Mouse (Mus musculus) heart, embryonic 15.5 days (tissue): ENCODE results near the gene Coq6. TPM values are rescaled to one million over a fixed set of nuclear protein-coding genes. Genes with fewer than 3 reads are reported as not detected.

ENCODE experiments used
- ATAC-seq: fragments of 200-750 bp; cut with Nextera tagmentation; replicated peaks from 2 replicates; pipeline ENCODE4 v1.8.0; 2017; ENCODE audit warnings: low read depth, moderate TSS enrichment; ENCODE audit not compliant: insufficient number of reproducible peaks, insufficient read depth, low FRiP score
- H3K27ac ChIP-seq: fragments of 300-500 bp; sonication (generic); 2 replicates; pipeline ENCODE4 v1.5.1; 2015; ENCODE audit warnings: mild to moderate bottlenecking, inconsistent platforms
- H3K27me3 ChIP-seq: fragments of 300-500 bp; sonication (generic); 2 replicates; pipeline ENCODE4 v1.6.1; 2015; ENCODE audit warnings: inconsistent platforms
- H3K36me3 ChIP-seq: fragments of 300-500 bp; sonication (generic); 2 replicates; pipeline ENCODE4 v1.6.1; 2015; ENCODE audit warnings: mild to moderate bottlenecking, inconsistent platforms
- H3K4me1 ChIP-seq: fragments of 300-500 bp; sonication (generic); replicated peaks from 2 replicates; pipeline ENCODE4 v1.6.1; 2015; ENCODE audit warnings: inconsistent platforms
- H3K4me2 ChIP-seq: fragments of 300-500 bp; sonication (generic); 2 replicates; pipeline ENCODE4 v1.6.1; 2015; ENCODE audit warnings: inconsistent platforms, mild to moderate bottlenecking, moderate library complexity
- H3K4me3 ChIP-seq: fragments of 300-500 bp; sonication (generic); 2 replicates; pipeline ENCODE4 v1.5.1; 2015; ENCODE audit warnings: mild to moderate bottlenecking, inconsistent platforms
- H3K9ac ChIP-seq: fragments of 300-500 bp; sonication (generic); 2 replicates; pipeline ENCODE4 v1.6.1; 2015; ENCODE audit warnings: mild to moderate bottlenecking, inconsistent platforms
- H3K9me3 ChIP-seq: fragments of 300-500 bp; sonication (generic); replicated peaks from 2 replicates; pipeline ENCODE4 v1.6.1; 2016; ENCODE audit warnings: inconsistent platforms
- WGBS: fragments of 180-500 bp; shearing (Covaris S2); methylation state at CpG from one replicate; pipeline ENCODE4 v1.1.7; 2015; ENCODE audit warnings: mixed read lengths; 5-methylcytosine and 5-hydroxymethylcytosine counted together
- polyA plus RNA-seq: library from polyadenylated mRNA; unstranded; fragments of >200 nt; fragmentation: Nextera tagmentation; extraction: Ambion mirVana; gene quantifications from 2 replicates; pipeline ENCODE4 v1.2.1, GENCODE M21; 2015

Gene Coq6
- polyA plus RNA-seq, 1 experiment from 2014 or later = 73.7 TPM

DNA sequence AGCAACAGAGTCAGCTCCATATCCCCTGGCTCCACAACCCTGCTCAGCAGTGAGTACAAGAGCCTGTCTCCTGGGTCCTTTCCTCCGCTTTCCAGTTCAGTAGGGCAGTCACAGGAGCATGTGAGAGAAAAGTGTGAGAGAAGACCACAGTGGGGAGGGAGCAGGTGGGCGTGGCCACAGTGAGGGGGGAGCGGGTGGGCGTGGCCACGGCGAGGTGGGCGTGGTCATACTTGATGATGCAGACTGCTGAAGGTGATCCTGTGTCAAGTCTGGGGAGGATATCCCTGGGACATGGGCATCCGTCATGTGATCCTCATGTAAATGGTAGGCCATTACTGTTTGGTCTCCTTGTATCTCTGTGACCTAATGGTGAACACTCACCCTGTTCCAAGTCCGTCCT is 5.5 kb downstream of the Coq6 start:
- Histone ChIP-seq H3K27me3 (no peaks in the 10 kb centered on the region), H3K9me3 (no peaks in the 10 kb centered on the region), H3K4me3 (no peak overlapping the region), H3K36me3 (peaks cover 53% of the 10 kb centered on the region), H3K4me2 (no peak overlapping the region), H3K27ac (no peak overlapping the region), H3K9ac (no peak overlapping the region), H3K4me1 (peaks cover 20% of the 10 kb centered on the region)
- ATAC-seq = no peak
- WGBS = 64% methylated on average over 9 of the region's 9 CpGs

GRCm38 (mm10) chr12:84371647-84372046 is 10.2 kb downstream of the Coq6 start:
- peaks cover 19% of the 10 kb centered on the region for H3K4me1 ChIP-seq
- H3K27me3 ChIP-seq = no peaks in the 10 kb centered on the region
- H3K4me2 ChIP-seq = no peak overlapping the region
- no peak overlapping the region for H3K9ac ChIP-seq
- no peak overlapping the region for H3K27ac ChIP-seq
- no peaks in the 10 kb centered on the region for H3K9me3 ChIP-seq
- no peak overlapping the region for H3K4me3 ChIP-seq
- 79% methylated on average over 5 of the region's 5 CpGs for WGBS
- ATAC-seq = no peak
- H3K36me3 ChIP-seq = peaks cover 76% of the 10 kb centered on the region

DNA sequence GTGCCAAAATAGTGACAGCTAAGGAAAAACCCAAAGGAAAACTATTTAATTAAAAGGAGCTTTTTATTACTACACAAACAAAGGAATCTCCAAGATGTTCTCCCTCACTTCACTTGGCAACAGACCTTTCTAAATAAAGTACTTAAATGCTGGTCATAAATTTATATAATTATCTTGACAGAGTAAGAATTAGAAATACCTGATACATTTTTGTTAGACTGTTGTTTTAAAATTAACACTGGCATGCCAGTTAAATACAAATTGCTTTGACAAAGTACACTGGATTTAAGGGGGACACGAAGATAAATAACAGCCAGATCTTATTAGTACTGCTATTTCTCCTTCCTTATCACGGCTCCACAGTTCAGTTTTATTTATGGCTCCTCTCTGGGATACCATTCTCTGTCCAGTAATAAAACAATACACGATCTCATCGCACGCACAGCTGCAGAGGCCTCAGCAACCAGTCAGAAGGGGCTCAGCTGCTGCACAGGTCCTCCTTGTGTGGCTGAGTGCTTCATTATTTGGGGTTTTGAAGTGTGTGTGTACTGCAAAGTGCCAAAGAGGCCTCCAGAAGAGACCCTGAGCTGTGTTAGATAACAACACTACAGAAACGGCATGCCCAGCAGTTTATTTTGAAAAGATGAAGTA is 12.5 kb downstream of the Coq6 start:
- 41% methylated on average over 6 of the region's 6 CpGs for WGBS
- H3K4me2 ChIP-seq = no peak overlapping the region
- no peaks in the 10 kb centered on the region for H3K9me3 ChIP-seq
- H3K27me3 ChIP-seq = no peaks in the 10 kb centered on the region
- peak overlapping the region; percentile 82 for H3K27ac ChIP-seq
- H3K4me3 ChIP-seq = no peak overlapping the region
- H3K4me1 ChIP-seq = peaks cover 19% of the 10 kb centered on the region
- no peak overlapping the region for H3K9ac ChIP-seq
- peak; percentile 58; the same call in 1 of the 2 replicates for ATAC-seq
- peaks cover 72% of the 10 kb centered on the region for H3K36me3 ChIP-seq

- Histone ChIP-seq H3K9me3 (no peaks in the 10 kb centered on the region), H3K4me3 (peak overlapping the region; percentile 33), H3K27ac (peak overlapping the region; percentile 81), H3K9ac (no peak overlapping the region), H3K4me2 (peak overlapping the region; percentile 39), H3K27me3 (no peaks in the 10 kb centered on the region), H3K4me1 (peaks cover 41% of the 10 kb centered on the region), H3K36me3 (peaks cover 16% of the 10 kb centered on the region; the same call in 1 of the 2 replicates)
- peak; percentile 62 for ATAC-seq
- WGBS = 55% methylated on average over 4 of the region's 4 CpGs
Measured at GRCm38 (mm10) chr12:84382369-84382768, 20.9 kb downstream of the Coq6 start.

DNA sequence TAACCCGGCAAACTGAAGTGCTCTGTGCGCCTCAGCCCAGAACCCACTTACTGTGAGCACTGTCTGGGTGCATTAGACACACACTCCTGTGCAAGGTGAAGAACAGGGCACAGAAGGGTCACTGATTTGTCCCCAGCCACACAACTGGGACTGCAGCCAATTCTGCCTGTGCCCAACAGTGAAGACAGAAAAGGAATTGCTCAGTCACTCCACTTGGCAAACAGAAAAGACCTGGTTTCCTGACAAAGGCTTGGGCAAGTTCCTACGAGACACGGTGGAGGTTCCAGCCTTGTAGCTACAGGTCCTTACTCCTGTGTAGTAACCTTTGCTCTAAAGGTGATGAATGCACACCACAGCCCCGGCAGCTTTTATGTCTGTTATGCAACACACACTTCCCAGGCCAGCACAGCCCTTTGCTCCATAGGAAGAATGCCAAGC is 23.2 kb downstream of the Coq6 start:
- no peaks in the 10 kb centered on the region for H3K9me3 ChIP-seq
- H3K4me3 ChIP-seq = no peak overlapping the region
- WGBS = 32% methylated on average over 5 of the region's 5 CpGs
- H3K27ac ChIP-seq = peak overlapping the region; percentile 90
- H3K27me3 ChIP-seq = no peaks in the 10 kb centered on the region
- H3K36me3 ChIP-seq = peaks cover under 1% of the 10 kb centered on the region; the same call in 1 of the 2 replicates
- no peak overlapping the region for H3K9ac ChIP-seq
- H3K4me2 ChIP-seq = peak overlapping the region; percentile 19
- H3K4me1 ChIP-seq = peaks cover 41% of the 10 kb centered on the region
- peak; percentile 79 for ATAC-seq

DNA sequence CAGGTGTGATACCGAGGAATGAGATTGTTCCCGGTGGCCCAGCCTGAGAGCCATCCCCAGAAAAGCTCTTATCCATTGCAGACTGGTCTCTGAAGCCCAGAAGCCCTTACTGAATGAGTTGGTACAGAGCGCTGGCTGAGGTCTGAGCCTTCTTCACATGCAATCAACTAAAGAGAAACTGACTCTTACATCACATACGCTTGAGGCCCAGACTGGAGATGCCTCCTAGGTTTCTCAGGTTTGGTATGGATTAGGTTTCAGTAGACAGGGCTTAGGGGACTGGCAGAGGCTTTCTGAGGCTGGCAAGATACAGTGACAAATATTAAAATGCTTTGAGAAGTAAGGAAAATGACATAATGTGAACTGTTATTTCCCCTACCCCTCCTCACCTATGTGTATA is 24.0 kb downstream of the Coq6 start:
- no peaks in the 10 kb centered on the region for H3K27me3 ChIP-seq
- WGBS = 89% methylated on average over 4 of the region's 4 CpGs
- H3K4me2 ChIP-seq = no peak overlapping the region
- no peak overlapping the region for H3K4me3 ChIP-seq
- peaks cover 41% of the 10 kb centered on the region for H3K4me1 ChIP-seq
- no peaks in the 10 kb centered on the region for H3K36me3 ChIP-seq
- no peak for ATAC-seq
- no peak overlapping the region for H3K9ac ChIP-seq
- peak overlapping the region; percentile 90 for H3K27ac ChIP-seq
- no peaks in the 10 kb centered on the region for H3K9me3 ChIP-seq

DNA sequence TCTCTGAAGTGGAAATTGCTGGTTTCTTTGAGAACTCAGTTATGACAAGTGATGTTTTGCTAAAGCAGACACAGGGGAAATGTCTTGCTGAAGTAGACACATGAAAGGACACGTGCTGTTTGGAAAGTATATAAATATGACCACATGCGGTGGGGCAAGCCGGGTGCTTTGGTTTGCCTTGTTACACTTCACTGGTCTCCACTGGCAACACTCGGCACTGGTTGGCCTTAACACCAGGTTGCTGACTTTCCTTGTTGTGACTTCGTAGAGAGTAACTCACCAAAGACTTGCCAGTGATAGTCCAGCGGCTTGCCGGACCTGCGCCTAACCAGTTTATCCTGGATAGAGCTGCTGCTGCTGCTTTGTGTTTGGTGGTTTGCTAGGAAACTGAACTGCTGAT is 26.6 kb downstream of the Coq6 start:
- WGBS = 81% methylated on average over 8 of the region's 8 CpGs
- H3K4me1 ChIP-seq = peaks cover 36% of the 10 kb centered on the region

GRCm38 (mm10) chr12:84388774-84389400 is 27.4 kb downstream of the Coq6 start:
- H3K4me2 ChIP-seq = no peak overlapping the region
- 65% methylated on average over 14 of the region's 14 CpGs for WGBS
- H3K27me3 ChIP-seq = no peaks in the 10 kb centered on the region
- H3K4me1 ChIP-seq = peaks cover 32% of the 10 kb centered on the region
- H3K27ac ChIP-seq = no peak overlapping the region
- no peak overlapping the region for H3K4me3 ChIP-seq
- ATAC-seq = no peak
- H3K36me3 ChIP-seq = peaks cover 3% of the 10 kb centered on the region; the same call in 1 of the 2 replicates
- no peak overlapping the region for H3K9ac ChIP-seq
- H3K9me3 ChIP-seq = no peaks in the 10 kb centered on the region

More for the DNA sequence above, 26.6 kb downstream of the Coq6 start:
- Histone ChIP-seq H3K27me3 (no peaks in the 10 kb centered on the region), H3K4me2 (no peak overlapping the region), H3K9me3 (no peaks in the 10 kb centered on the region), H3K27ac (no peak overlapping the region), H3K4me3 (no peak overlapping the region), H3K36me3 (no peaks in the 10 kb centered on the region; the same call in 1 of the 2 replicates), H3K9ac (no peak overlapping the region)
- ATAC-seq = no peak

- Histone ChIP-seq H3K9ac (no peak overlapping the region), H3K4me3 (no peak overlapping the region), H3K4me1 (peaks cover 17% of the 10 kb centered on the region), H3K27ac (peak overlapping the region; percentile 58), H3K36me3 (peaks cover 3% of the 10 kb centered on the region; the same call in 1 of the 2 replicates), H3K4me2 (no peak overlapping the region), H3K27me3 (no peaks in the 10 kb centered on the region), H3K9me3 (no peaks in the 10 kb centered on the region)
- WGBS = 29% methylated on average over 6 of the region's 6 CpGs
- ATAC-seq = 0 out of 2 replicates have a peak, but pooled peaks have one; percentile 60
Measured at GRCm38 (mm10) chr12:84390336-84390735, 28.9 kb downstream of the Coq6 start.

DNA sequence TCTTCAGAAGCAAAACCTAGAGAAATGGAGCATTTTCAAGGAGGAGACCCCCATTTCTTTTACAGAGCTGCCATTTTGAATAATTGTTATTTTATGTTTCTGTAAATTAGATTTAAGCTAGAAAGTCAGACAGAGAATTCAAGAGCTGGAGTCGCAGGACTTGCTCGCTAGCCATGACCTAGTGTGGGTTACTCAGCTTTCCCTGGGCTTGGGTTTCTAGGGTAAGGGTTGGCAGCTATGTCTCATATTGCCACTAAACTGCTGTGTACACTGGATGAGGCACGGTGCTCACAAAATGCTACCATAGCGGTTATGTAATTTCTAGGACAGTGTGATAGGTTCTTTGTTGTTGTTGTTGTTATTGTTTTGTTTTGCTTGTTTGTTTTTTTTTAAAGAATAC is 31.2 kb downstream of the Coq6 start:
- Histone ChIP-seq H3K4me3 (no peak overlapping the region), H3K4me2 (no peak overlapping the region), H3K27ac (no peak overlapping the region), H3K27me3 (no peaks in the 10 kb centered on the region), H3K36me3 (peaks cover 3% of the 10 kb centered on the region; the same call in 1 of the 2 replicates), H3K9me3 (no peaks in the 10 kb centered on the region), H3K9ac (no peak overlapping the region), H3K4me1 (peaks cover 6% of the 10 kb centered on the region)
- 98% methylated on average over 4 of the region's 4 CpGs for WGBS
- no peak for ATAC-seq

- Histone ChIP-seq H3K9ac (no peak overlapping the region), H3K27me3 (no peaks in the 10 kb centered on the region), H3K4me2 (no peak overlapping the region), H3K27ac (no peak overlapping the region), H3K4me1 (peaks cover 6% of the 10 kb centered on the region), H3K4me3 (no peak overlapping the region), H3K9me3 (no peaks in the 10 kb centered on the region), H3K36me3 (peaks cover 3% of the 10 kb centered on the region; the same call in 1 of the 2 replicates)
- WGBS = 82% methylated on average over 5 of the region's 5 CpGs
- ATAC-seq = no peak
Measured at GRCm38 (mm10) chr12:84393847-84394246, 32.4 kb downstream of the Coq6 start.
